Mouse (Mus musculus) urinary bladder, adult 18-20 months (tissue): ENCODE results near the gene Tacr2.
A peak's percentile ranks its signal among the peaks of the same experiment; 100 is the strongest.

ENCODE experiments used
- DNase-seq, 2 experiments: peaks; one replicate each; pipeline ENCODE4 v3.0.0; 2022; ENCODE audit warnings: low spot score in 2 of 2, mixed read lengths in 2 of 2

Tacr2 gene

DNA sequence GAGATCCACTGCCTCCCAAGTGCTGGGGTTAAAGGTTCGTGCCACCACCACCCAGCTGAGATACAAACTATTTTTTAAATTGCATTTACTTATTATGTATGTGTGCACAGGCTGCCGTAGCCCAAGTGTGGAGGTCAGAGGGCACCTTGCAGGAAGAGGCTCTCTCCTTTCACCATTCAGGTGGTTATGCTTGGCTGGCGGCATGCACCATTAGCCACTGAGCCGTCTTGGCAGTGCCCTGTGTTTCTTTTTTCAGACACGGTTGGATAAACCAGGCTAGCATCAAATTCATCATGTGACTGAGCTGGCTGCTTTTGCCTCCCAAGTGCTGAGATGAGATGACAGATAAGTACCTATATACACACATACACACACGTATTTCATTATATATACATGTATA, 13.0 kb upstream of the Tacr2 start:
- DNase-seq = no peak

DNA sequence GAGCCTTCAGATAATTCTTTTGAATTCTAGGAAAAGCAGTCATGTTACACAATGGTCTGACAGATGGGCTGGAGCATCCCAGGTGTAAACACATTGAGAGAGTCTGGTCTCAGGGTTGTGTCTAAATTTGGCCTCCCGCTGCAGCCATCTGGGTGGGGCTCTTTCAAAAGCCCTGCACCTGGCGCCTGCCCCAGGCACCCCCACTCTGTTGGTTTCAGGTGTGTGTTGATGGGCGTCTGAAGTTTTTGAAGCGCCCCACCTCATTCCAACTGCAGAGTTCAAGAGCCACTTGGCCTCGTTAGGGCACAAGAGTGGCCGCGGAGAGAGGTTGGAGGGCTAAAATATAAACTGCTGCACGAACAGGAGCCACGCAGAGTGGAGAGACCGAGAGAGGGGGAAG, 9.9 kb upstream of the Tacr2 start:
- no peak for DNase-seq

DNA sequence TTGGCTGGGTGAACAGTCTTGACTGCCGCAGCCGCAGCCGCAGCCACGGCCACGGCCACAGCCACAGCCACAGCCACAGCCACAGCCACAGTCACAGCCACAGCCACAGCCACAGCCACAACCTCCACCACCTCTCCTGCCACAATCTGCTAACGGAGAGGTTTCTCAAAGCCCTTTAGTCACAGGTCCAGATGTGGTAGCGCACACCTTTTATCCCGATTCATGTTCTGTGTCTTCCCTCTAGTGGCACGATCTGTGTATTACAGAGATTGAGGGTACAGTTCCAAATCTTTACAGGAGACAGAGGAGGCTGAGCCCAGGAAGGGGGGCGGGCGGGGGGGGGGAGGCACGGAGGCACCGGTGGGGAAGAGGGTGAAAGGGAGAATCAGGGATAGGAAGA, 9.3 kb upstream of the Tacr2 start:
- no peak for DNase-seq

DNA sequence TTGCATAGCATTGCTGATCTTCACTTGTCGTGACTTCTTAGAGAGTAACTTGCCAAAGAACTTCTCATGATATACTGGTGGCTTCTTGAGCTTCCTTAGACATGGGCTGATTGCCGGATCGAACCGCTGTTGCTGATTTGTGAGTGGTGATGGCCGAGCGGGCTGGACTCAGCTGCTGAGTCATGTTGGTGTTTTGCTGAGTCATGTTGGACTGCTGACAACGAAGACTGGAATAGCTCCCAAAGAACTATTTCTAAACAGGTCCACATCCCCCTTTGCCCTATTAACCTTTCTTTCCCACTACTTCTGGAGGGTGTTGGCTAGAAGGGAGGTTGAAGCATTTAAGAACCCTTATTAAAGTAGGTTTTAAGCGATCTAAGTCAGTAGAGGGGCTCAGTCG, 8.2 kb upstream of the Tacr2 start:
- no peak for DNase-seq

DNA sequence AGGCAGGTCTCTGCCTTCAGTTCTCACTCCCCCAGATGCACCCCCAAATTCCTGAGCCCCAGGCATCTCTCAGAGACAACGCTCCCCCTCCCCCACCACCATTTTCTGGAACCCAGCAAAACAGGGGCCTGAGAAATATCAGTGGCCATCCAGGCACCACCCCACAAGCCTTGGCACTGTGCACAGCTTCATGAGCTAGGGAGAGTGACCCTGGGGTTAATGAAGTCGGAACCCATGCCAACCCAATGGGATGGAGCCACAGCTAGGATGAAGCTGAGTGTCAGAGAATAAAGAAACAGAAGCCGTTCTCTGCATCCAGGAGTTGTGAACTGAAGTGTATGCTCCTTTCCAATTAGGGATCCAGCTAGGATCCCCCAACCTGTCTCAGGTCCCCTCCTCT, 5.1 kb upstream of the Tacr2 start:
- DNase-seq = no peak

DNA sequence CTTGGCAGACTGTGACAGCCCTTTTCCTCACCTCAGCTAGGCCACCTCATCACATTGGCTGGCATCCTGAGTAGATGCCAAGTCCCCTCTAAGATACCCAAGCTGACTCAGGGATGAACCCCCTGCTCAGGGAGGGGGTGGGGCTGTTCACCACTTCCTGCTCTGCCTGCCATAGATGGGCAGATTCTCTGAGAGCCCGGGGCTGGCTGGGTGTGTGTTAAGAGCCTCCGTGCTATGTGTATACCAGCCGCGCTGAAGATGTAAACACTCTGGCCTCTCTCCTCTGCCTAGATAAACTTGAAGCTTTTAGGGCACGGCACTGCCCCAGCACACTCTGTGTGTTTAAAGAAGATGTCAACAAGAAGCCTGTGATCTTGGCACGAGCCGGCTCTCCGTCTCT, 4.4 kb upstream of the Tacr2 start:
- no peak for DNase-seq

DNA sequence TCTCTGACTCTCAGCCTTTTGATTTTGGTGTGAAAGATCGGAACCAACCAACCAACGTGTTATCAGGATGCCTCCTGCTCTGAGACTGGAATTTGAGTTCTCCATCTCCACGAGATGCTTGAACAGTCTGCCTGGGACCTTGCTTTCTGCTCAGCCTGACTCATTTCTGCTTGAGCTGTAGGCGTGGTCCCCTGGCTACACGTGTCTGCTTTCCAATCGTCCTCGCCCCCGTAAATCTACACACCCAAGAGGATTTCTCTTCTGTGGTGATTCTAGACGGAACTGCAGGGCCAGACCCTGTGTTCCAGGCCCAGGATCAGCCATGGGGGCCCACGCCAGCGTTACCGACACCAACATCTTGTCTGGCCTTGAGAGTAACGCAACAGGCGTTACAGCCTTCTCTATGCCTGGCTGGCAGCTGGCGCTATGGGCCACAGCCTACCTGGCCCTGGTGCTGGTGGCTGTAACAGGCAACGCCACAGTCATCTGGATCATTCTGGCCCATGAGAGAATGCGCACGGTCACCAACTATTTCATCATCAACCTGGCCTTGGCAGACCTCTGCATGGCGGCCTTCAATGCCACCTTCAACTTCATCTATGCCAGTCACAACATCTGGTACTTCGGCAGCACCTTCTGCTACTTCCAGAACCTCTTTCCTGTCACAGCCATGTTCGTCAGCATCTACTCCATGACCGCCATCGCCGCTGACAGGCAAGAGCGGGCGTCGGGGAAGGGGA, 428 bp downstream of the Tacr2 start:
- DNase-seq = no peak

DNA sequence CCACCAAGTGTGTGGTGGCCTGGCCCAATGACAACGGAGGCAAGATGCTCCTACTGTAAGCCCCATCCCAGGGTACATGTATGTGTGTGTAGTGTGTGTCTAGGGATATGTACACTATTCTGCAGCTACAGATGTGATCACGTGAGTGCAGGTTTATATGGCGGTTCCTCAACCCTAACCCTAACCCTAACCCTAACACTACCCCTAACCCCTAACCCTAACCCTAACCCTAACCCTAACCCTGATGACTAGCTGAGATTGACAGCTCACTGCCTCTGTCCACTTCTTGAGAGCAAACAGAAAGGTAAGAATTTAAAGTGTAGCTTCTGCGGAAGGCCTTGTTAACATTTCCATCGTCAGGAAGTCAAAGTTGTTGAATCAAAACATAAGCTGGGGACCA, 6.1 kb downstream of the Tacr2 start:
- no peak for DNase-seq

DNA sequence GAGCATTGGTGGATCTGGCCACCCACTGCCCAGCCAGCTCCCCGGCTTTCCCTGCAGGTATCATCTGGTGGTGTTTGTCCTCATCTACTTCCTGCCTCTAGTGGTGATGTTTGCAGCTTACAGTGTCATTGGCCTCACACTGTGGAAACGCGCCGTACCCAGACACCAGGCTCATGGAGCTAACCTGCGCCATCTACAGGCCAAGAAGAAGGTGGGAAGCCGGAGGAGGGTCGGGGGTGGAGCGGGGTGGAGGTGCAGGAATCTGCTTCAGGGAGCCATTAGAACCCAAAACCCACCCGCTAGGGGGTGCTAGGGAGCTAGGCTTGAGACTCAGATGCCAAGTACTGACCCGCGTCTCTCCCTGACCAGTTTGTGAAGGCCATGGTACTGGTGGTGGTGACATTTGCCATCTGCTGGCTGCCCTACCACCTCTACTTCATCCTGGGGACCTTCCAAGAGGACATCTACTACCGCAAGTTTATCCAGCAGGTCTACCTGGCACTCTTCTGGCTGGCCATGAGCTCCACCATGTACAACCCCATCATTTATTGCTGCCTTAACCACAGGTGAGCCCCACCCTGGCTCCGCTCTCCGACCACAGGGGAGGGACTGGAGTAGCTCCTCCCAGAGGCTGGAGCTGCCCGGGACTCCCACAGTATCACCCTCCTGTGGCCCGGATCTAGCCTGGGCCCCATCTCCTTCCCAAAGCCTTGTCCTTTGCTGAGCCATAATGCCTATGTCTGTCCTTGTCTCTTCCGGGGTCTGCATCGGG, 9.1 kb downstream of the Tacr2 start:
- DNase-seq = no peak

DNA sequence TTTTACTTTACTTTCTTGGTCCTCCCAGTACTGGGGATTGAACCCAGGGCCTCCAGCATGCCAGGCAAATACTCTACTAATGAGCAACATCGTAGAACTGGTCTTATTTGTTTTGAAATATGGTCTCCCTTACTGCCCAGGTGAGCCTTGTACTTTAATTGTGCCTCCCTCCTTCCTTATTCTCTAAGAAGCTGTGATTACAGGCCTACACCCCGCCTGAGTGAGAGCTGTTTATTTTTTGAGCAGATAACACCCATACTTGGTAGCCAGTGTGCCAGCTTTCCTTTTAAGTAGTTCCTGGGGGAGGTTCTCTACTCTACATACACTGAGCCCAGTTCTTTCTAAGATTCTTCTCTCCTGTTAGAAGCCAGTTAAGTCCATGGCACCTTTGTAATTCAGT, 12.1 kb downstream of the Tacr2 start:
- DNase-seq = no peak

DNA sequence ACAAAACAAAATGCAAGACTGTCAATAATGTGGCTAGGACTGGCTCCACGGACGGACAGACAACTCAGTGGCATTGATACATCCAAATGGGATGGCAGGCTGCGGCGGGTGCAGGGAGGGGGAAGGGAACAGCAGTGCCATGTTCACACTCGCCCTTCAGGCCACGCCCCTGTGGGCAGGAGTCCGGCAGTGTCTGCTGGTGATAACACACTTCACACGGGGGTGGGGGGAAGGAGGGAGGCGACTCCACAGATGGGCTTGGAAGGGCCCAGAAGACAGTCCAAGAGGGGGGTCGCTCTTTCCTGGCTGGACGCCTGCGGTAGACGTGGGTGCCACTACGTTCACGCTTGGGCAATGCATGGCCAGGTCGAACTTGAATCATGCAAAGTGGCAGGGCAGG, 17.0 kb downstream of the Tacr2 start:
- DNase-seq = no peak

DNA sequence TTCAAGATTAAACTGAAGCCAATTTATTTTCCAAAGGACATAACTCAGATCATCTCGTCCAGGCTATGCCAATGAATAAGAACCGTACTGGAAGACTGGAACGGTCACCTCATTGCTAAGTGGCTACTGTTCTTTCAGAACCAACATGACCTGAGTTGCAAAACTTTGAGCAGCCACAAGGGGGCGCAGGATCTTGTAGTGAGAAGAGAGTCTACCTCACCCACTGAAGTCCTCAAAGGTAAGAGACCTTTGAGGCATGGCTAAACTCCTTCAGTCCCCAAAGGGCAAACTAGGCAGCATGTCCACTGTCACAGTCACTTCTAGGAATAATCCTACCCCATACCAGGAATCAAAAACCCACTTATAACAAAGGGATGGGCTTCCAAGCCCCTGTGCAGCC, 23.0 kb downstream of the Tacr2 start:
- DNase-seq = peak; percentile 61 to 76

DNA sequence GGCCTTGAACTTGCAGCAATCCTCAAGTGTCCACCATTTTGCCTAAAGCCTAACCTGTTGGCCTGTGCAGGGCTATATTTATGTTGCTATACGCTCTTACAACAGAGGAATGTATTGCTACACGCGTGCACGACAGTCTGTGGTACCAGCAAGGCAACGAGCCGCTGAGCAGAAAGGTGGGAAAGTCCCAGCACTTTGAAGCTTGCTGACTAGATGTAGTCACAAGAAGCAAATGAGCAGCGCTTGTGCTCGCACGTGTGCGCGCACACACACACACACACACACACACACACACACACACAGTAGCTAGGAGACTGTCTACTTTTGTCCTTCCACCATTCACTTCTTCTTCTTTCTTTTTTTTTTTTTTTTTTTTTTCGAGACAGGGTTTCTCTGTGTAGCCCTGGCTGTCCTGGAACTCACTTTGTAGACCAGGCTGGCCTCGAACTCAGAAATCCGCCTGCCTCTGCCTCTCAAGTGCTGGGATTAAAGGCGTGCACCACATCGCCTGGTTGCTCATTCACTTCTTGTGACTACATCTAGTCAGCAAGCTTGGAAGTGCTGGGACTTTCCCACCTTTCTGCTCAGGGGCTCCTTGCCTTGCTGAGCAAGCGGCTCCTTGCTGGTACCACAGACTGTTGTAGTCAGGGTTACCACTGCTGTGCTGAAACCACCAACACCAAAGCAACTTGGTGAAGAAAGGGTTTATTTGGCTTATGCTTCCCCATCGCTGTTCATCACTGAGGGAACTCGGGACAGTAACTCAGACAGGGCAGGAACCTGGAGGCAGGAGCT, 25.5 kb downstream of the Tacr2 start:
- DNase-seq = no peak

DNA sequence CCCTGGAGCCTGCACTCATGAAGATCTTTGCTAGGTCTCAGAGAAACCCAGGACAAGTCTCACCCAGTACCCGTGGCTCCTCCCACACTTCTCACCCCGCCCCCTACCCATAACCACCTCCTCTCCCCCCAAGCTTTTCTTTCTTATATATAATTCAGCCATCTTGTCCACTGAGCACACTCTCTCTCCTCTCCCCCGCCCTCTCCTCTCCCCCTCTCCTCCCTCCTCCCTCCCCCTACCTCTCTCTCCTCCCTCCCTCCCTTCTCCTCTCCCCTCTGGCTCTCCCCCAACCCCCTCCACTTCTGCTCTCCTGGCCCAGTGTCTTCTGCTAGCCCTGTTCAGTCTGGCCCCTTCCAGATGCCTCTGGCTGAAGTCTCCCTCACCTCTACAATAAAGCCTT, 26.8 kb downstream of the Tacr2 start:
- no peak for DNase-seq

DNA sequence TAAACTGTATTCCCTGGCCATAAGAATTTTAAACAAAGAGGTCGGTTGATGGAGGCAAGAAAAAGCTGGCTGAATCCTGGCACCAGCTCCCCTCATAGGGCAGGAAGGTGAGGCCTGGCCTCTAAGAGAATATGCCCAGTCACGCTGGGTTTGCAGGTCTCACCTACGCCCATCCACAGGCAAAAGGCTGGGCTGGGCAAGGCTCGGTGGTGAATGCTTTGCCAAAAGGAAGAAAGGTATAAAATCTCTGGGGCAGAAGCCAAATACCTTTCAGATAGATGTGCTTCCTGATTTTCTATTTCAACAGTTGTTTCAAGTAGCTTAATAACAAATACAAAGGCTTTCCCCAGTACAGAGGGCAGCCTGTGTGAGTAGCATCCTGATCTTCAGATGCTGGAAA, 27.4 kb downstream of the Tacr2 start:
- DNase-seq = peak in 1 of 2 experiments; percentile 60

DNA sequence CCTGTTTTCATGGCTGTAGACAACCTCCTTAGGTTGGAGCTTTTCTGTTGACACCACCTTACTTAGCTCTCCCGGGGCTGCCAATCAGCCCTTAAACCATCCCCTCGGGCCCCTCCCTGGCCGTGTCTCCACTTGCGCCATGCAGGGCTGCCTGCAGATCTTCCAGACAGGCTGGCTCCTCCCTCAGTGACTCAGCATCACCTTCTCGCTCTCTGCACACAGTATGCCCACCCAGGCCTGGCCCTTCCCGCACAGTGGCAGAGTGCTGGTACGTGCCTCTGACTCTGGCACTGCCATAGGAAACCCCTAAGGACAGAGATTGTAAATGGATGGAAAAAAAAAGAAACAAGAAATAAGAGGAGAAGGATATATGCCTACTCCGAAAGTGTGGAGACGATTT, 30.5 kb downstream of the Tacr2 start:
- DNase-seq = peak; percentile 55 to 81

DNA sequence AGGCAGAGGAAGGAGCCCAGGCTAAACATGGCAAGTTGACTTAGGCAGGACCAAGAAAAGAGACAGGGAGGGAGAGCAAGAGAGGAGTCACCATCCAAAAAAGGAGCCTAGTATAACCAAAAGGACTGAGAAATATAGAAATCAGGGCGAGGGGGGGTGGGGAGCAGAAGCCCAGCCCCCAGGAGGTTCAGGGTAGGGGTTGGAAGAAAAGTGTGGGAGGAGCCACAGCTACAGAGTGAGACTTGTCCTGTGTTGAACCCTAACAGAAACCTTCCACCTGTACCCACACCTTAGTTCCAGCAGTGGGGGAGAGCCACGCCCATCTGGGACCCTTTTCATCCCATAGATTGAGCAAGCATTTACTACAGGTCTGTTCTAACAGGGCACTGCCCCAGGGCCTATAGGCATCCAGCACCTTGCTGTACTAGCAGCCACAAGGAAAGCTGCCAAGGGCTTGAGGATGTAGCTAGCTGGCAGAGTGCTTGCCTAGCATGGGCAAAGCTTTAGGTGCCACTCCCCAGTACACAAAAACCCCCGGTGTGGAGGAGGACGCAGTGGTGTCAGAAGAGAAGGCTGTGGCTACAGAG, 31.1 kb downstream of the Tacr2 start:
- no peak for DNase-seq

DNA sequence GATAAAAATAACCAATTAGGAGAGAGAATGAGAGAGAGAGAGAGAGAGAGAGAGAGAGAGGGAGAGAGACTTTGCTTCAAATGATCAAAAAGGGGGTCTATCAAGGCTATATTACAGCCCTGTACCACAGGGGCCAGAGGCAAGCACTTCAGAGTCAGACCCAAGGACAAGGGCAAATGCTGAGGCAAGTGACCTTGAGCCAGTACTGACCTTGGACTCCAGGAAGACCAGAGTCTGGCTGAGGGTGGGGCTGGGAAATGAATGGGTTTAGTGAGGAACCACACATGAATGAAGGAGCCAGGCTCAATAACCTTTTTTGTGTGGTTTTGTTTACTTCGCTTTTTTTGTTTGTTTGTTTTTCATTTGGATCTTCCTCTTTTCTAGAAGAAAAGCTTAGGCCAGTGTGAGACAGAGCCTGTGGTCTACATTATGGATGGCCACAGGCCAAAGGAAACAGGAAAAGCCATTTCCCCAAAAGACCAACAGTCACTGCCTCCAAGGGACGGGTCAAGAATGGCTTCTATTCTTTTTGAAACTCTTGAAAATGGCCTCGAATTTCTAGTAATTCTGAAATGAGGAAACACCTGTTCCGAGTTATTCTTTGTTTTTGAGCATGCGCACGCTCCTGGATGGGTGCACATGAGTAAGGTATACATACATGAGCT, 35.4 kb downstream of the Tacr2 start:
- DNase-seq = no peak

DNA sequence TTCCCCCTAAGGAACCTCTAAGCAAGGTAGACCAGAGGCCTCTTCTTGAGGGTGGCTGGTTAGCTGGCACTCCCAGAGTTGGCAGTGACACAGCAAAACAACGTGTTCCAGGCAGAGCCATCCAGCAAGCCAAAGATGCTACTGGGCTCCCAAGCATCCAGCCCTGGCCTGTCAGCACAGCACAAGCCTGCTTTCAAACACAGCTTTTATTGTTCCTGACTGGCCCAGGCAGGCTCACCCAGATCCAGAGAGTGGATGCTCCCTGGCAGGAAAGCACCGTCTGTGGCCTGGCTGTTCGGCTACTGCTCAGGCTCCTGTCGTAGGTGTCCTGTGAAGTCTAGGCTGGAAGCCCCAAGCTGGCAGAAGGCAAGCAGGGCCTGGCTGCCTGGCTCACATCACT, 41.9 kb downstream of the Tacr2 start:
- DNase-seq = no peak

DNA sequence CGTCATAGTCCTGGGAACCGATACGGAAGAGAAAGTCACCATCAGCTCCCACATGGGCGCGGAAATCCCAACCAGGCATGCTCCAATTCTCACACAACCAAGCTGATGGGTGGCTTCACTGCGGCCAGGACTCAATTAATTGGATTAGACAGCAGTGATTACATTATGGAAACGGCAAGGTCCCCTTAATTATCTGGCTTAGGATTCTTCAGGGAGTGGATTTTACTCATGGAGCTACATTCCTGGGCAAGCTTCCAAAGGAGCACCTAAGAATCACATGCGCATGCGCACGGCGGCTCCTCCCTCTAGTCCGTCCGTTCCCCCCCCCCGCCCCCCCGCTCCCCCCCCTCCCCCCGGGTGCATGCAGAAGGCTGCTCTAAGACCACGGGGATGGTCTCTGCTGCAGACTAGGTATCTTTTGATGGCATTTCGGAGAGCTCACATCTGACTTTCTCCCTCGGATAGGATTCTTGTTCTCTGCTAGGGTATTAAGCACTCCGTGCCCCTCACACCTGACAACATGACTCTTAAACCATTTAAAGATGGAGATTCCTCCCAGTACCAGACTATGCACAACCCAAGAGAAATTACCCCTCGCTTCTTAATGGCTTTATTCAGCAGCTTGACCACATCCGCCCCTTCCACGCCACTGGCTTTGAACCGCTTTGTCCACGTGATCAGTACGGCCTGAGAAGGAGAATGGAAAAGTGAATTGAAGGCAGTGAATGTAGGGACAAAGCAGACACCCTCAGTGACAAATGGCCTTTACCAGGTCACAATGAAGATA, 44.0 kb downstream of the Tacr2 start:
- no peak for DNase-seq
